Mouse (Mus musculus): ENCODE data around the gene Spock2.

GRCm38 (mm10) chr10:60096302-60096701 is 9.7 kb upstream of the Spock2 start:
- TF ChIP-seq POLR2A (IDR thresholded peaks at IDR 0.05; ENCODE audit: insufficient read length, low read depth), result no peak
- no peak for TF ChIP-seq USF1 (IDR thresholded peaks at IDR 0.05; ENCODE audit: low read depth)
- TF ChIP-seq TCF12 (IDR thresholded peaks at IDR 0.05; ENCODE audit: insufficient read depth, poor library complexity, severe bottlenecking), result no peak
- no peak for TF ChIP-seq CEBPB (IDR thresholded peaks at IDR 0.05; ENCODE audit: insufficient read depth, poor library complexity, severe bottlenecking)
- TF ChIP-seq SRF (IDR thresholded peaks at IDR 0.05; ENCODE audit: control insufficient read depth, insufficient read length, low read depth), result no peak
- TF ChIP-seq MYOD1 (IDR thresholded peaks at IDR 0.05; ENCODE audit: control insufficient read depth in 1 of 3, insufficient read length in 2 of 3, low read depth in 2 of 3), result no peak
- no peak for TF ChIP-seq MYOG (IDR thresholded peaks at IDR 0.05; ENCODE audit: control insufficient read depth in 1 of 3, insufficient read depth in 1 of 3, insufficient read length in 2 of 3, low read depth in 2 of 3)
- TF ChIP-seq E2F4 (IDR thresholded peaks at IDR 0.05; ENCODE audit: insufficient read depth), result no peak
- TF ChIP-seq TCF3 (IDR thresholded peaks at IDR 0.05; ENCODE audit: insufficient read length, low read depth), result no peak
